Mouse (Mus musculus) thymus, adult 2 months (tissue): Measurements from ENCODE around the gene Gprc5a. TPM values are rescaled to one million over a fixed set of nuclear protein-coding genes. Genes with fewer than 3 reads are reported as not detected.

Source experiments
- DNase-seq: peaks from one replicate; pipeline ENCODE4 v3.0.0; 2021
- H3K27ac ChIP-seq: fragments of 200-500 bp; 2 replicates; pipeline ENCODE4 v1.5.1; 2012; ENCODE audit warnings: low read length, control low read depth; ENCODE audit not compliant: control insufficient read depth, insufficient read depth
- H3K27me3 ChIP-seq: fragments of 200-500 bp; 2 replicates; pipeline ENCODE4 v1.6.1; 2012; ENCODE audit warnings: mild to moderate bottlenecking, low read length, moderate library complexity, mixed read lengths; ENCODE audit not compliant: control insufficient read depth, insufficient read depth
- H3K36me3 ChIP-seq: fragments of 200-500 bp; 2 replicates; pipeline ENCODE4 v1.6.1; 2012; ENCODE audit warnings: mild to moderate bottlenecking, low read length, moderate library complexity; ENCODE audit not compliant: control insufficient read depth, insufficient read depth
- H3K4me1 ChIP-seq: fragments of 200-500 bp; replicated peaks from 2 replicates; pipeline ENCODE4 v1.6.1; 2012; ENCODE audit warnings: low read length; ENCODE audit not compliant: control insufficient read depth, insufficient read depth
- H3K4me3 ChIP-seq: fragments of 200-500 bp; 2 replicates; pipeline ENCODE4 v1.5.1; 2012; ENCODE audit warnings: mild to moderate bottlenecking, low read length, control low read depth, moderate library complexity; ENCODE audit not compliant: control insufficient read depth, insufficient read depth
- CTCF ChIP-seq: fragments of 200-500 bp; IDR thresholded peaks from 2 replicates; pipeline ENCODE4 v1.5.1; 2012; ENCODE audit warnings: mild to moderate bottlenecking, control low read depth, low read length, moderate library complexity, borderline replicate concordance; ENCODE audit not compliant: control insufficient read depth, poor library complexity, insufficient read depth; ENCODE audit errors: extremely low read depth
- POLR2A ChIP-seq: fragments of 200-500 bp; IDR thresholded peaks from 2 replicates; pipeline ENCODE4 v1.6.1; 2012; ENCODE audit warnings: mild to moderate bottlenecking, low read length, control low read depth, moderate library complexity; ENCODE audit not compliant: control insufficient read depth, poor library complexity, insufficient read depth; ENCODE audit errors: extremely low read depth
- WGBS: fragments of 180-500 bp; shearing (Covaris S2); methylation state at CpG from one replicate; pipeline ENCODE4 v1.1.7; 2018; 5-methylcytosine and 5-hydroxymethylcytosine counted together
- polyA plus RNA-seq: library from polyadenylated mRNA; depleted of rRNA; stranded (reverse); fragments of >200 nt; gene quantifications from 2 replicates; pipeline ENCODE4 v1.2.3, GENCODE M21; 2012

Gene Gprc5a
- polyA plus RNA-seq, 1 experiment, result 3.7 TPM

GRCm38 (mm10) chr6:135048956-135049355 is 16.5 kb upstream of the Gprc5a start:
- no peak for DNase-seq

GRCm38 (mm10) chr6:135053789-135054188 is 11.7 kb upstream of the Gprc5a start:
- no peak overlapping the region for H3K4me3 ChIP-seq

More at GRCm38 (mm10) chr6:135048956-135049355, 16.5 kb upstream of the Gprc5a start:
- Histone ChIP-seq H3K27ac (no peak overlapping the region), H3K36me3 (no peaks in the 10 kb centered on the region), H3K27me3 (no peaks in the 10 kb centered on the region), H3K4me1 (no peaks in the 10 kb centered on the region), H3K4me3 (no peak overlapping the region)
- TF ChIP-seq POLR2A, result no peak
- 93% methylated on average over 16 of the region's 16 CpGs for WGBS

GRCm38 (mm10) chr6:135055882-135056281 is 9.6 kb upstream of the Gprc5a start:
- Histone ChIP-seq H3K36me3 (no peaks in the 10 kb centered on the region), H3K27me3 (no peaks in the 10 kb centered on the region), H3K4me1 (no peaks in the 10 kb centered on the region), H3K4me3 (no peak overlapping the region), H3K27ac (no peak overlapping the region)
- WGBS, result 89% methylated on average over 4 of the region's 4 CpGs
- TF ChIP-seq POLR2A (no peak), CTCF (no peak)
- DNase-seq, result no peak

More at GRCm38 (mm10) chr6:135053789-135054188, 11.7 kb upstream of the Gprc5a start:
- Histone ChIP-seq H3K4me1 (no peaks in the 10 kb centered on the region), H3K27ac (no peak overlapping the region), H3K27me3 (no peaks in the 10 kb centered on the region), H3K36me3 (no peaks in the 10 kb centered on the region)
- no peak for TF ChIP-seq CTCF
- TF ChIP-seq POLR2A, result no peak
- 92% methylated on average over 3 of the region's 3 CpGs for WGBS
- no peak for DNase-seq

GRCm38 (mm10) chr6:135060728-135061127 is 4.7 kb upstream of the Gprc5a start:
- no peaks in the 10 kb centered on the region for H3K27me3 ChIP-seq
- no peak overlapping the region for H3K4me3 ChIP-seq
- no peak for DNase-seq
- WGBS, result 98% methylated on average over 4 of the region's 4 CpGs
- TF ChIP-seq POLR2A, result no peak
- TF ChIP-seq CTCF, result no peak
- H3K36me3 ChIP-seq, result no peaks in the 10 kb centered on the region
- no peaks in the 10 kb centered on the region for H3K4me1 ChIP-seq
- H3K27ac ChIP-seq, result no peak overlapping the region

GRCm38 (mm10) chr6:135064621-135065020 is 830 bp upstream of the Gprc5a start:
- Histone ChIP-seq H3K27ac (no peak overlapping the region), H3K4me3 (no peak overlapping the region), H3K36me3 (no peaks in the 10 kb centered on the region), H3K4me1 (no peaks in the 10 kb centered on the region; the same call in 1 of the 2 replicates), H3K27me3 (no peaks in the 10 kb centered on the region)
- WGBS, result 95% methylated on average over 12 of the region's 12 CpGs
- DNase-seq, result no peak
- TF ChIP-seq CTCF (no peak), POLR2A (no peak)

- TF ChIP-seq POLR2A (no peak), CTCF (no peak)
- no peak for DNase-seq
- no peaks in the 10 kb centered on the region for H3K27me3 ChIP-seq
- H3K4me1 ChIP-seq, result no peaks in the 10 kb centered on the region; the same call in 1 of the 2 replicates
- no peak overlapping the region for H3K27ac ChIP-seq
- no peaks in the 10 kb centered on the region for H3K36me3 ChIP-seq
- 94% methylated on average over 6 of the region's 6 CpGs for WGBS
- H3K4me3 ChIP-seq, result no peak overlapping the region
These were observed 1.5 kb downstream of the Gprc5a start for GRCm38 (mm10) chr6:135066795-135067445.

GRCm38 (mm10) chr6:135068221-135068620 is 2.8 kb downstream of the Gprc5a start:
- TF ChIP-seq POLR2A (no peak), CTCF (no peak)
- Histone ChIP-seq H3K4me3 (no peak overlapping the region), H3K27ac (no peak overlapping the region), H3K4me1 (no peaks in the 10 kb centered on the region; the same call in 1 of the 2 replicates), H3K36me3 (no peaks in the 10 kb centered on the region), H3K27me3 (no peaks in the 10 kb centered on the region)
- DNase-seq, result no peak
- 91% methylated on average over 5 of the region's 5 CpGs for WGBS
